Mouse (Mus musculus): Measurements from ENCODE around the gene Gsdma2.

Gene Gsdma2

DNA sequence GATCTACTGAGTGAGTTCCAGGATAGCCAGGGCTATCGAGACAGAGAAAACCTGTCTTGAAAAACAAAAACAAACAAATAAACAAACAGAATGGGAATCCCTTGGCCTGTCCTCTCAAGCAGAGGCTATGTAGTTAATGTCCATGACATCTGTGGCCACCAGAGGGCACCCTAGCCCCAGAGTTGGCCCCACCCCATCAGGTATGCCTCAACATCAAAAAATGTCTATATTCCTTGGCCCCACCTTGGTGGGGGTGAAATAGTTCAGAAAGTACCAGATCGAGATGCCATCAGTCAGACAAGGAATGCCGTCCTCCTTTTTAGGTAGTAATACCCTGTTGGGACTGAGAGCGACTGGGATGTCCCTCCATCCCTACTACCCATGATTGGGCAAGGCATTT, 53.4 kb downstream of the Gsdma2 start:
- DNase-seq (ENCODE audit: low spot score), result peak; percentile 83

DNA sequence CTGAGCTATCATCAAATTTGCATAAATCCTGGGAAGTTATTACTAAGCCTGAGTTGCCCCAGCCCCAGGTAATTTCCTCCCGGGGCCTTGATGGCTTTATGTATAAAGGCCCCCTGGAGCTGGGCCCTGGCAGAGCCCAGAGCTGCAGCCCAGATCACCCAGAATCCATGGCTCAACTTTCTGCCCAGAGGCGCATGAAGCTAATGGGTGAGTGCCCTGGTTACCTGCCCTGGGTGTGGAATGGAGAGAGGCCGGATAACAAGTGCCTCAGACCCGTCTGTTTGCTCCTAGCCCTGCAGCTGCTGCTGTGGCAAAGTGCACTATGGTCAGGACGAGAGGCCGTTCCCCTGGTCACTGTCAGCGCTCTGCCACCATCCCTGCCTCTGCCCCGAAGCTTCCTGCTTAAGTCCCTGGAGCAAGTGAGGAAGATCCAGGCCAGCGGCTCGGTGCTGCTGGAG, 54.7 kb downstream of the Gsdma2 start, which contains the start of gene Csf3:
Gene Csf3, plus strand, starts transcription at position 51 of the 458 bp plus-strand sequence.
- DNase-seq (ENCODE audit: low spot score), result no peak

GRCm38 (mm10) chr11:98702323-98702722, 55.8 kb downstream of the Gsdma2 start:
- DNase-seq (ENCODE audit: low spot score), result no peak

GRCm38 (mm10) chr11:98705021-98705420, 58.5 kb downstream of the Gsdma2 start:
- DNase-seq (ENCODE audit: low spot score), result no peak
